Mouse (Mus musculus): ENCODE data around the gene Dlx4.

Dlx4 gene

GRCm38 (mm10) chr11:95142258-95142657 is 3.8 kb downstream of the Dlx4 start:
- no peak for DNase-seq

- DNase-seq = no peak
Measured at GRCm38 (mm10) chr11:95139871-95140270, 6.2 kb downstream of the Dlx4 start.

DNA sequence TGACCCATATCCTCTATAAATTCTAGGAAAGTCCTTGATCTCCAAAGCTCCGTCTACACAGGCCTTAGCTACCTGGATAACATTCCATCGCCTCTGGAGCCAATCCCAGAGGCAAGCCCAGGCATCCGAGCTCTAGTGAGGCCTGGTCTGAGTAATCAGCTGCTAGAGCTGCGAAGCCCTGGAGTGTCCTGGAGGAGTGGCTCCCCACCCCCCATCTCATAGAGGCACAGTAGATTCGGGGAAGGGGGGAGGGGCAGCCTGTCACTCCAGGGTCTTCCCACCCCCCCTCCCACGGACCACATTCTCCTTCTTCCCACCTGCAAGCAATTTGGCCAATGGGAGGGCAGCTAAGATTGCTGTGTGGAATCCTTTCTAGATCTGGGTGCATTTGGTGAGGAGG is 8.8 kb downstream of the Dlx4 start:
- no peak for DNase-seq

GRCm38 (mm10) chr11:95133321-95133720 is 12.7 kb downstream of the Dlx4 start:
- DNase-seq = no peak

DNA sequence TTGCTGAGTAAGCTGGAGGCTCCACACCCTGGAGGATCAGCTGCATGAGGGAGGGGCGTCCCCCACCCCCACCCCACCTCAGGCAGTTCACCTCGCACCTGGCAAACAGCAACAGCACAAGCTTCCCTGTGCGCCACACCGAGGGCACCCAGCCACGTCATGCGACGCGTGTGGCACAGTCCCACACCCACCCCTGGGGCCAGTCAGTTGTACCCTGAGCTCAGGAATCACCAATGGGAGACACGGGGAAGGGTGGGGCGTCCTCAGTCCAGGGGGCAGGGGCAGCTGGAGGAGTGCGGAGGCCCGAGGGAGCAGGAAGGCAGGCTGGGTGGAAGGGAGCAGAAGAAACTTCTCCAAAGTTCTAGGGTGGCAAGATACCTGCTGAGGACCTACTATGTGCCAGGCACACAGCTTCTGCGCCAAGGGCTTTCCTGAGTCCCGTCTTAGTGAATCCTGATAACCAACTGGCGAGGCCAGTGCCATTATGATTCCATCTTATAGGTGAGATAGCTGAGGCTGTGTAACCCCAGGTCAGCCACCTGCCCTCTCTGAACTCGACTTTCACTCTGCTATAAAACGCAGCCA is 15.3 kb downstream of the Dlx4 start:
- no peak for DNase-seq

GRCm38 (mm10) chr11:95128359-95128758 is 17.7 kb downstream of the Dlx4 start:
- no peak for DNase-seq

- no peak for DNase-seq
Measured at GRCm38 (mm10) chr11:95126272-95127245, 19.5 kb downstream of the Dlx4 start.

DNA sequence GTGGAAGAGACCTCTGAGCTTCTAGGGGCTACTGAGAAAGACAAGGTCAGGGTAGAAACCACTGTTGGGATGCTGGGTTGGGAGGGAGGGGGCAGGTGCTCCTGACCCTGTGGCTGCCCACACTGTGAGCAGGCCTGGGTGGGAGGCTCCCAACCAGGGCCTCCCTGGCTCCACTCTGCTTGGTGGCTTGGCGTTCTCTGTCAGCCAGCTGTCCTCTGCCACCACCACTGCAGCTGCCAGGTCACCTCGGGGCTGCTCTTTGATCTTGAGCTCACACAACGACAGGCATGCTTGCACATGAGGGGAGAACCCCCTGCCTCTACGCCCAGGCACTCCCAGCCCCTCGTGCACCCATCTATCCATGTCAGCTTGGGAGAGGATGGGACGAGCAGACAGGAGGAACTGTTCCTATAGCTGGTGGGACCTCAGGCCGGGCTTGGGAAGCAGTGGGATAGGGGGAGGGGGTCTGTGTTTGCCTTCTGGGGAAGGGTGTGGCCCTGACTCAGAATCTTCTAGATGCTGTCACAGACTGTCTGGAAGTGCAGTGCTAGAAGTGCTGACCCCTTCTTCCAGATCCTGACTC is 20.6 kb downstream of the Dlx4 start:
- no peak for DNase-seq

- DNase-seq = no peak
Measured at GRCm38 (mm10) chr11:95122100-95122489, 24.0 kb downstream of the Dlx4 start.

GRCm38 (mm10) chr11:95121161-95122099 is 24.6 kb downstream of the Dlx4 start:
- no peak for DNase-seq

DNA sequence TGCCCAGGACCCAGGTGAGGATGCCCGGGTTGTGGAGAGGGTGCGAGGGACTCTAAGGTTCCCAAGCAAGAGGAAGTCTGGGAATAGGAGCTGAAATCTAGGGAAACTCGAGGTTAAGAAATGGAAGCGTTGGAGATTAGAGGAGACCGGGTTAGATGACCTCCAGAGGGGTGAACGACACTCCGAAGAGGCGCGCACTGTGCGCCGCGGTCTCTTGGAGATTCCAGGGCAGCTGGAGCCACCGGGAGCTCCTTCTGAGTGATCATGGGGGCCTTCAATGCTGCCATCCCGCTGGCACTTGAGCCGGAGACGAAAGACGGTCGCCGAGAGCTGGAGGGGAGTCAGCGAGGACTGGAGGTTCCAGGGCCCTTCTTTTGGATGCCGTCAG is 25.4 kb downstream of the Dlx4 start:
- DNase-seq = no peak

DNA sequence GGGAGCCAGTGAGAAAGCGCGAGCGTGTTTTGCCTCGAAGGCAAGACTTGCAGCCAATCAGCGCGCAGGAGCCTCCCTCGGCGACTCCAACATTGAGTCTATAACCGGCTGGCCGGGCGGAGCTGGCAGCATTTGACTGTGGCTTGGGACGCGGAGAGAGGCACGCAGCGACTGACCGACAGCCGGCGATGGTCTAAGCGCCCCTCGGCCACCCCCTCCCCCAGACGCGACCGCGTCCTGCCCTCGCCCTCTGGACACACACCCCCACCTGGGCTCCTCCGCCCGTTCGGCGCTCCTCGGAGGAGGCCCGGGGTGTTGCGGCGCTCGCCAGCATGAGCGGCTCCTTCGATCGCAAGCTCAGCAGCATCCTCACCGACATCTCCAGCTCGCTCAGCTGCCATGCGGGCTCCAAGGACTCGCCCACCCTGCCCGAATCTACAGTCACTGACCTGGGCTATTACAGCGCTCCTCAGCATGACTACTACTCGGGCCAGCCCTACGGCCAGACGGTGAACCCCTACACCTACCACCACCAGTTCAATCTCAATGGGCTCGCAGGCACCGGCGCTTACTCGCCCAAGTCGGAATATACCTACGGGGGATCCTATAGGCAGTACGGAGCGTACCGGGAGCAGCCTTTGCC is 26.0 kb downstream of the Dlx4 start, which contains the start of gene Dlx3:
TSS of gene Dlx3 (plus strand) at position 130 of the 643 bp plus-strand sequence.
- DNase-seq = peak; percentile 55

DNA sequence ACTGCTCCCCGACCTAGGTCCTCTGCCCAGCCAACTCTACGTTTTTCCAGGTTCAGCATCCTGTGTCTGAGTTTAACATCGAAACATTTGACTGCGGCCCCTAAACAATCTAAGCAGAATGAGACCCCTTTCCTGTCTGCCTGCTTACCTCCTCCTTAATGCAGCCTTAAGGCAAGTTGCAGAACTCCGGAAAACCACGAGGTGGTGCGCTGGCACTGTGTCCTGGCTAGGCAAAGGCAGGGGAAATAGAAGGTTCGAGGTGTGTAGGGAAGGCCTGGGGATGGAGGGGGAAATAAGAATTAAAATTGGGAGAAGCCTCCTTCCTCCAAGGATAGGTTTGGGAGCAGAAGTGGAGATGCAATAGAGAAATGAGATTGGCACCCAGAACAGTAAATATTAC is 27.6 kb downstream of the Dlx4 start:
- DNase-seq = peak; percentile 76

- peak; percentile 83 for DNase-seq
Measured at GRCm38 (mm10) chr11:95117030-95117429, 29.0 kb downstream of the Dlx4 start.

DNA sequence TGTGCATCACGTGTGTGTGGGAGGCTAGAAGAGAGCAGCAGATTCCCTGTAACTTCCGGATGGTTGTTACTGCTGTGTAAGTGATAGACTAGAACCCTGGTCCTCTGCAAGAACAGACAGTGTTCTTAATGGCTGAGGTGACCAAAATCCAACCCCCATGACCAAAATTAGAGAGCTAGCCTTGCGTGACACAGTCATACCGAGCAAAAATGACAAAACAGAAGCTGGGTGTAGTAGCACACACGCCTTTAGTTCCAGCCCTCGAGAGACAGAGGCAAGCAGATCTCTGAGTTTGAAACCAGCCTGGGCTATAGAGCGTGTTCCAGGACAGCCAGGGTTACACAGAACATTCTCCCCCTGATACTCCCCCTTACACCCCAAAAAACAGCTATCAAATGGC is 36.0 kb downstream of the Dlx4 start:
- no peak for DNase-seq

DNA sequence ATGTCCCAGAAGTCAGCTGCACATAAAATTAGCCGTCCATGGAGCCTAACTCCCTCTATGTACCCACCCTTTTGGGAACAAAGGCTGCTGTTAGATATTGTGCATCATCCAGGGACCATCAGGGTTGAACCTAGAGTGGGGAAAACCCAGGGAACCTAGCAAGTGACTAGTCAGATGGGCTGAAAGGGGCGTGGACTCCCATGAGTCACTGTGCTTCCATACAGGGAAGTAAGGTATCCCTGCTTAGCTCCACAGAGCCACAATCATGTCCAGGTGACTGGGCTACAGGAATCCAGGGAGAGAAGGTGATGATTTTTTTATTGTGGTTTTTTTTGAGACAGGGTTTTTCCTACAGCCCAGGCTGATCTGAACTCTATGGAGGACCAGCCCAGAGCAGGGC is 37.1 kb downstream of the Dlx4 start:
- no peak for DNase-seq

GRCm38 (mm10) chr11:95106440-95107236 is 39.4 kb downstream of the Dlx4 start:
- peak; percentile 87 for DNase-seq

DNA sequence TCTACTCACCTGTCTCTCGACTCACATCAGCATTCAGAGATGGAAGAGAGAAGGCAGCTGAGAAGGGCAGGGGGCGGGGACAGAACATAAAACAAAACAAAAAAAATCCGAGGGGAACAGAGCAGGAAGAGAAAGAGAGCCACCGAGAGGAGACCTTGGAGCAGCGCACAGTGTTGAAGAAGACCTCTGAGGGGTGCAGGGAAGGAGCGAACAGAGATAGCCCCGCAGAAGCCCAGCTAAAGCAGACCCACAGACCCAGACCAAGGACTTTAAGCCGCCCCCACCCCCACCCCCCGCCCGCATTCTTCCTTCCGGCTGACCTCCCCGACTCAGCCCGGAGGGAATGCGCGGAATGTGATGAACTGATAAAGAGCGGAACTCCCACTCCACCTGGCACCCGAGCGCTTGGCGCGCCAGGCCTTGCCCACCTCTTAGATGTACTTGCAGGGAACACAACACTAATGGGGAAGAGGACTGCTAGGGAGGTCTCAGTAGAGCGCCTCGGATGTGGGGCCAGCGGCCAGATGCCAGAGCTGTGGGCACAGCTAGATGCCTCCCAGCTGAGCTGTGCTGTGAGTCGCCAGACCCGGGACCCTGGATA is 40.7 kb downstream of the Dlx4 start:
- DNase-seq = peak; percentile 66

DNA sequence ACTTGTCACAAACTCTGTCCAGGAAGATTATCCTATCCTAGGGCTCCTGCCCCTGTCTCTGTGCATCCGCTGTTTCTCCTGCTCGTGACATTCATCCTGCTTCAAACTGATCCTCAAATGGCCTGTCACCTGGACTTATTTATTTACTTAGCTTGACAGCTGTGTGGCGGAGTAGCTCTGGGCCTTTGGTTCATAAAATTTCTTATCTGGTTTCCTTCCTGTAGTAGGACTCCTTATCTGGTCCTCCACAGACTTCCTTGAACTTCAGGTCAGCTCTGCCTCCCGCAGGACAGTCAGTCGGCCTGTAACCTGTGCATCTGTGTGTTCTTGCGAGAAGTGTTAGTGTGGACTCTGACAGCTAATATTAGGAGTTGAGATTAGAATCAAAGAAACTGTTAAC is 41.8 kb downstream of the Dlx4 start:
- peak; percentile 42 for DNase-seq

DNA sequence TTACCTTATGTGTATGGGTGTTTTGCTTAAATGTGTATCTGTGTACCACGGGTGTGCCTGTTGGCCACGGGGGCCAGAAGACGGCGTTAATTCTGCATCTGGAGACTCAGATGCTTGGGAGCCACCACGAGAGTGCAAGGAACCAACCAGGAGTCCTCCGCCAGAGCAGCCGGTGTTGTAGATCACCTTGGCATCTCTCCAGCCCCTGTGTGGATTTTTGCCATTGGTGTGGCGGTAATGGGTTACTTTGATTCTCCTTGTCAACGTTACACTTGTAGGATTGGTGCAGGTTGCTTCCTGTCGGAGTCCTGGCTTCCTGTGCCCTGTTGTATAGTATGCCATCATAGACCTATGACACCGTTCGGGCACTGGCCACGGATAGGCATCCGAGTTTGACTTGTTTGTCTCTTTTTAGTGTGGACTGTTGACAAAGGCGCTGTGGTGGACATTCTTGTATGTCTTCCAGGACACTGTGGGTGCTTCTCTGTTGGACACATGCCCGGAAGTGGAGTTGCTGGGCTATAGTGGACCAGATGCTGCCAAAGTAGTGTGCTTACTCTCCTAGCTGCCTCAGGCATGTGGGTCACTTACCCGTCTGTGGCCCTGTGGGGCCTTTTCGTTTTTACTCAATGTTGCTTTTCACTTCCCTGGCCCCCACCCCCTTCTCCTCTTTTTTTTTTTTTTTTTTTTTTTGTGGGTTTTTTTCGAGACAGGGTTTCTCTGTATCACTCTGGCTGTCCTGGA is 43.7 kb downstream of the Dlx4 start:
- peak; percentile 63 for DNase-seq

Measured in kidney, postnatal 14 days (tissue).